Mouse (Mus musculus) CD4-positive helper T cell, adult 2 months (primary cell): ENCODE data around the gene Gm11937.
"Not testable (repeated sequence)": the region's sequence is repeated elsewhere in the genome, so short reads cannot be mapped to it uniquely, and the experiment has no call there.

Source experiments
- DNase-seq: peaks from one replicate; pipeline ENCODE4 v3.0.0-alpha.2; 2012; ENCODE audit warnings: low read depth, missing footprints, low spot score

Gm11937 gene

GRCm38 (mm10) chr11:99610089-99610488, at the start of gene Gm11937:
Gene Gm11937 (minus strand): TSS chr11:99610189.
- not testable (repeated sequence) for DNase-seq

GRCm38 (mm10) chr11:99659256-99659655, 49.3 kb upstream of the Gm11937 start:
- DNase-seq: no peak

GRCm38 (mm10) chr11:99658467-99659010, 48.5 kb upstream of the Gm11937 start, which contains the start of gene Gm11563:
Gene Gm11563 (minus strand): TSS chr11:99658960.
- DNase-seq: not testable (repeated sequence)

- DNase-seq: no peak
Observed at GRCm38 (mm10) chr11:99657051-99657450, 47.1 kb upstream of the Gm11937 start.

GRCm38 (mm10) chr11:99650136-99650535, 40.1 kb upstream of the Gm11937 start, which contains the start of gene Gm11555:
Gene Gm11555 (minus strand): TSS chr11:99650236.
- DNase-seq: no peak

GRCm38 (mm10) chr11:99646444-99646843, 36.5 kb upstream of the Gm11937 start:
- DNase-seq: no peak

- DNase-seq: no peak
Observed at GRCm38 (mm10) chr11:99644351-99644750, 34.4 kb upstream of the Gm11937 start.

- not testable (repeated sequence) for DNase-seq
Observed at GRCm38 (mm10) chr11:99643635-99644139, 33.7 kb upstream of the Gm11937 start, which contains the start of gene Krtap4-7. Gene Krtap4-7 (minus strand): TSS chr11:99644089.

- DNase-seq: no peak
Observed at GRCm38 (mm10) chr11:99640926-99641325, 30.9 kb upstream of the Gm11937 start.

- no peak for DNase-seq
Observed at GRCm38 (mm10) chr11:99637086-99637485, 27.1 kb upstream of the Gm11937 start.

- DNase-seq: no peak
Observed at GRCm38 (mm10) chr11:99634653-99635134, 24.7 kb upstream of the Gm11937 start, which contains the start of gene Krtap4-2. Gene Krtap4-2 (minus strand): TSS chr11:99635084.

- no peak for DNase-seq
Observed at GRCm38 (mm10) chr11:99633293-99633692, 23.3 kb upstream of the Gm11937 start.

GRCm38 (mm10) chr11:99630890-99631289, 20.9 kb upstream of the Gm11937 start:
- DNase-seq: no peak

GRCm38 (mm10) chr11:99628138-99628537, 18.1 kb upstream of the Gm11937 start, which contains the start of gene Krtap4-1:
Gene Krtap4-1 (minus strand): TSS chr11:99628238.
- no peak for DNase-seq

GRCm38 (mm10) chr11:99620335-99620734, 10.3 kb upstream of the Gm11937 start, which contains the start of gene Gm11562:
Gene Gm11562 (minus strand): TSS chr11:99620435.
- DNase-seq: no peak

GRCm38 (mm10) chr11:99614796-99615363, 4.9 kb upstream of the Gm11937 start, which contains the start of gene Krtap2-4:
Gene Krtap2-4 (minus strand): TSS chr11:99614846.
- no peak for DNase-seq

- no peak for DNase-seq
Observed at GRCm38 (mm10) chr11:99609126-99609525, 863 bp downstream of the Gm11937 start.

- DNase-seq: not testable (repeated sequence)
Observed at GRCm38 (mm10) chr11:99603208-99603607, 6.8 kb downstream of the Gm11937 start, which contains the start of gene Gm11938. Gene Gm11938 (minus strand): TSS chr11:99603308.

- not testable (repeated sequence) for DNase-seq
Observed at GRCm38 (mm10) chr11:99597742-99598141, 12.2 kb downstream of the Gm11937 start, which contains the start of gene Krtap9-3. Gene Krtap9-3 (minus strand): TSS chr11:99598105.

GRCm38 (mm10) chr11:99590981-99591380, 19.0 kb downstream of the Gm11937 start, which contains the start of gene Krtap1-3:
Gene Krtap1-3 (minus strand): TSS chr11:99591339.
- DNase-seq: no peak

GRCm38 (mm10) chr11:99585096-99585495, 24.9 kb downstream of the Gm11937 start:
- DNase-seq: no peak

GRCm38 (mm10) chr11:99583245-99583704, 26.7 kb downstream of the Gm11937 start, which contains the start of gene Krtap1-4:
Gene Krtap1-4 (minus strand): TSS chr11:99583654.
- no peak for DNase-seq
